Mouse (Mus musculus) megakaryocyte, embryonic 14.5 days (primary cell): ENCODE measurements around the gene Fam129a.

ENCODE experiments used
- FLI1 ChIP-seq: IDR thresholded peaks from 2 replicates; pipeline ENCODE4 v1.6.1; 2012; ENCODE audit warnings: low read length, inconsistent platforms, mixed read lengths
- GATA1 ChIP-seq: IDR thresholded peaks from 3 replicates; pipeline ENCODE4 v1.6.1; 2012; ENCODE audit warnings: mixed read lengths, low read length, inconsistent platforms, borderline replicate concordance

DNA sequence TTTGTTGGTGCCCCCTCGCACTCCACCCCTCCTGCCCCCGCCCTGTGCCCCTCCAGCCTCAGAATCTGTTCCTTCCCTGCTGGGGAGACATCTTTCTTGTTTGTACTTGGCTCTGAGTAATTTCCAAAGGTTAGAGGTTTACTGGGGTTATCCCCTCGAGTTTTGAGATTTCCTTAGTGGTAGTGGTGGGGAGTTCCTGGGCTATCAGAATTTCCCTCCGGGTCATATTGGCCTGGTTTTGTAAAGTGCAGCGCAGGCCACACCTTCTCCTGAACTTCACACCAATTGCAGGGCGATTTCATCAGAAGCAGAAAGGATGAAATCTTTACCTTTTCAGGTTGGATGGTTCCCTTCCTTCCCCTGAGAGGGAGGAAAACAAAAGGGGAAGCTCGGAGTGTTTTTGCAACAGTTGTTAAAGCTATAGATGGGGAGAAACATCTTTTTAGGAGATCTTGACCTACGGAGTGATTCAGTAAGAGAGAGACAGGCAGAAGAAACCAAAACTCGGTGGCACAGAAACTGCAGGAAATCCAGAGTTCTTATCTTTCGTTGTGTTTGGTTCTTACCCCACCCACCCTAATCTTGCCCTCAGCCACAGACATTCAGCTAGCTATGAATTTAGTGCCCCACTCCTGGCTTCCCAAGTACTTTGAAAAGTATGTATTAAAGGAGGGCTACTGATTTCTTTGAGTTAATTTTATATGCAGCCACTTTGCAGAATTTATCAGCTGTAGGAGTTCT lies 1.0 kb downstream of the Fam129a start:
- no peak for TF ChIP-seq GATA1
- TF ChIP-seq FLI1 = no peak
